Mouse (Mus musculus) brain, embryonic 14.5 days (tissue): ENCODE data around the gene Stk32c.
A peak's percentile ranks its signal among the peaks of the same experiment; 100 is the strongest.

ENCODE experiments used
- CTCF ChIP-seq: fragments of 200-500 bp; IDR thresholded peaks from 2 replicates; pipeline ENCODE4 v1.5.1; 2012; ENCODE audit warnings: inconsistent platforms, mild to moderate bottlenecking, moderate library complexity, borderline replicate concordance; ENCODE audit not compliant: insufficient read depth, insufficient read length; ENCODE audit errors: extremely low read depth
- POLR2A ChIP-seq: fragments of 200-500 bp; IDR thresholded peaks from 2 replicates; pipeline ENCODE4 v1.6.1; 2012; ENCODE audit warnings: mild to moderate bottlenecking, inconsistent platforms, borderline replicate concordance; ENCODE audit not compliant: poor library complexity, insufficient read depth, insufficient read length, severe bottlenecking; ENCODE audit errors: extremely low read depth

- no peak for TF ChIP-seq CTCF
- TF ChIP-seq POLR2A: peak; percentile 85
Observed at GRCm38 (mm10) chr7:139247881-139248614, 34.9 kb upstream of the Stk32c start, which contains the start of gene Pwwp2b.
